In the genomic region with DNA sequence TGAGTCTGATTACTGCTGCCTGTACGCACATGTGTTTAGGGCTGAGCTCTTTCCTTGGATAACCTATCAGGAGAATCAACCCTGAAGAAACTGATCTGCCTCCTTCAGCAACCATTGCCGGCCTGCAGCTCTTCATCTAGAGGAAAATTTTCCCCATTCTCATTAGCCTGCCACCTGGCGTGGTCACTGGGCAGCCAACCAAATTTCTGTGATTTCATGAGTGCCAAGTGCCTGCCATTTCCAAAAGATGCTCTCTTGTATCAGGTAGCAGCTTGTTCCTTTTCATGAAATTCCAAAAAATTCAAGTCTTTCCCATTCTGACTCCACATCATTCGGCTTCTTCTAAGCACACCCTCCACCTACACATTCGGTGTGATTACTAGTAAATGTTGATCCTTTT, we compare ENCODE assay signal across 31 mouse cellular contexts. TPM values are rescaled to one million over a fixed set of nuclear protein-coding genes. Genes with fewer than 3 reads are reported as not detected.
DNase-seq lines count a peak whose midpoint lies in the region; ATAC-seq and TF ChIP-seq lines count a peak whose summit lies in the region.
"Had no signal": no experiment of that assay in that cellular context is flagged by ENCODE, and none has a peak within 500 bp of the region (broad histone marks: within the 10 kb centered on the region; RNA-seq: fewer than 3 reads in every experiment).

No protein-coding gene starts in this region.

- no peaks in the 10 kb centered on the region for H3K36me3 ChIP-seq in hindbrain, postnatal 0 days (ENCODE audit: insufficient read depth, low read length)
- no peaks in the 10 kb centered on the region for H3K36me3 ChIP-seq in hindbrain, embryonic 13.5 days
- no peaks in the 10 kb centered on the region for H3K36me3 ChIP-seq in hindbrain, embryonic 11.5 days (ENCODE audit: control insufficient read depth, insufficient read depth, low read length)
- H3K36me3 ChIP-seq: G1E; heart, embryonic 12.5 days; hindbrain, embryonic 15.5 days; intestine, embryonic 15.5 days; neural tube, embryonic 12.5 days had no signal

- no peaks in the 10 kb centered on the region for H3K4me1 ChIP-seq in hindbrain, postnatal 0 days (ENCODE audit: insufficient read depth, low read length)
- H3K4me1 ChIP-seq in hindbrain, embryonic 13.5 days (replicated peaks) = no peaks in the 10 kb centered on the region
- no peaks in the 10 kb centered on the region for H3K4me1 ChIP-seq in hindbrain, embryonic 11.5 days (replicated peaks; ENCODE audit: control insufficient read depth, insufficient read depth, low read length)
- H3K4me1 ChIP-seq: heart, embryonic 12.5 days; hindbrain, embryonic 15.5 days; intestine, embryonic 15.5 days; neural tube, embryonic 12.5 days had no signal

- TF ChIP-seq CTCF in hindbrain, postnatal 0 days (IDR thresholded peaks at IDR 0.05; ENCODE audit: low read depth) = no peak

- DNase-seq in hindbrain, postnatal 0 days (ENCODE audit: low spot score) = peak; percentile 34
- DNase-seq in cerebellum, adult 11 months = peak; percentile 18
- DNase-seq in cerebellum, adult 9-10 months = peak; percentile 47
- DNase-seq in cerebellum, postnatal 36 days = peak; percentile 55 to 63
- no peak for DNase-seq in gastrocnemius, postnatal 14 days
- DNase-seq in hindbrain, embryonic 11.5 days (ENCODE audit: low spot score) = no peak
- DNase-seq: adrenal gland, adult 8-10 months; gastrocnemius, postnatal 36 days; heart, adult 18-20 months; heart, postnatal 4 days; kidney, adult 8-10 months; kidney, postnatal 10 days; layer of hippocampus, postnatal 36 days; liver; lung, adult 2 months; lung, postnatal 10 days; midbrain, embryonic 14.5 days; right cerebral cortex, postnatal 4 days; thymus, adult 2 months; thymus, postnatal 36 days had no signal

- no peaks in the 10 kb centered on the region for H3K27me3 ChIP-seq in hindbrain, postnatal 0 days (ENCODE audit: insufficient read depth, low read length)
- H3K27me3 ChIP-seq in hindbrain, embryonic 13.5 days = no peaks in the 10 kb centered on the region
- no peaks in the 10 kb centered on the region for H3K27me3 ChIP-seq in hindbrain, embryonic 11.5 days (ENCODE audit: control insufficient read depth, insufficient read depth, low read length)
- H3K27me3 ChIP-seq: heart, embryonic 12.5 days; hindbrain, embryonic 15.5 days; intestine, embryonic 15.5 days; neural tube, embryonic 12.5 days had no signal

- intact Hi-C loops in gastrocnemius, postnatal 14 days (cut with DNase I; ENCODE audit: low total_unique reads) = no loop called here

- no peak overlapping the region for H3K27ac ChIP-seq in hindbrain, postnatal 0 days
- no peak overlapping the region for H3K27ac ChIP-seq in hindbrain, embryonic 13.5 days
- H3K27ac ChIP-seq in hindbrain, embryonic 11.5 days (ENCODE audit: low read depth, low read length) = no peak overlapping the region
- H3K27ac ChIP-seq: hindbrain, embryonic 15.5 days; intestine, embryonic 15.5 days; liver, embryonic 14.5 days; macrophage; neural tube, embryonic 12.5 days had no signal

- H3K9ac ChIP-seq in hindbrain, postnatal 0 days (replicated peaks; ENCODE audit: low read length) = no peak overlapping the region
- no peak overlapping the region for H3K9ac ChIP-seq in hindbrain, embryonic 13.5 days
- no peak overlapping the region for H3K9ac ChIP-seq in hindbrain, embryonic 11.5 days (ENCODE audit: low read depth, low read length)
- H3K9ac ChIP-seq: heart, embryonic 12.5 days; hindbrain, embryonic 15.5 days; intestine, embryonic 15.5 days; liver, embryonic 14.5 days; neural tube, embryonic 12.5 days had no signal

- no peak overlapping the region for H3K4me2 ChIP-seq in hindbrain, postnatal 0 days (ENCODE audit: low read depth, low read length)
- no peak overlapping the region for H3K4me2 ChIP-seq in hindbrain, embryonic 13.5 days
- no peak overlapping the region for H3K4me2 ChIP-seq in hindbrain, embryonic 11.5 days (replicated peaks; ENCODE audit: low read depth, low read length)
- H3K4me2 ChIP-seq: heart, embryonic 12.5 days; hindbrain, embryonic 15.5 days; intestine, embryonic 15.5 days; neural tube, embryonic 12.5 days had no signal

- H3K9me3 ChIP-seq in hindbrain, postnatal 0 days (ENCODE audit: low read length) = no peaks in the 10 kb centered on the region
- no peaks in the 10 kb centered on the region for H3K9me3 ChIP-seq in hindbrain, embryonic 13.5 days
- H3K9me3 ChIP-seq in hindbrain, embryonic 11.5 days (ENCODE audit: control insufficient read depth, low read length) = no peaks in the 10 kb centered on the region
- H3K9me3 ChIP-seq: heart, embryonic 12.5 days; intestine, embryonic 15.5 days had no signal

- no peak overlapping the region for H3K4me3 ChIP-seq in hindbrain, postnatal 0 days (ENCODE audit: low read length)
- no peak overlapping the region for H3K4me3 ChIP-seq in hindbrain, embryonic 13.5 days
- H3K4me3 ChIP-seq in hindbrain, embryonic 11.5 days (ENCODE audit: low read depth, low read length) = no peak overlapping the region
- H3K4me3 ChIP-seq: erythroblast, embryonic 14.5 days; heart, embryonic 12.5 days; hindbrain, embryonic 15.5 days; intestine, embryonic 15.5 days; neural tube, embryonic 12.5 days had no signal

- ATAC-seq in hindbrain, postnatal 0 days = no peak
- ATAC-seq in hindbrain, embryonic 13.5 days (ENCODE audit: low FRiP score) = no peak
- ATAC-seq in hindbrain, embryonic 11.5 days (ENCODE audit: low FRiP score) = no peak
- ATAC-seq: intestine, embryonic 15.5 days had no signal

- 73% methylated on average over 5 of the region's 5 CpGs for WGBS in hindbrain, postnatal 0 days
- 90% methylated on average over 5 of the region's 5 CpGs for WGBS in hindbrain, embryonic 13.5 days
- 90% methylated on average over 5 of the region's 5 CpGs for WGBS in hindbrain, embryonic 11.5 days

RNA-seq across cellular contexts. Expression of gene Bmp3, which starts 46.7 kb away (rescaled TPM):
- 4.8 and 8.4 TPM in 2 replicates for total RNA-seq in hindbrain, postnatal 0 days (2014; rRNA removed)
- polyA plus RNA-seq in hindbrain, postnatal 0 days (2015; fragmentation: Nextera tagmentation; extraction: Ambion mirVana) = 1.1 and 1.6 TPM in 2 replicates
- 1.1 and 1.6 TPM in 2 replicates for polyA plus RNA-seq in hindbrain, embryonic 13.5 days (2015; fragmentation: Nextera tagmentation; extraction: Ambion mirVana)
- 1 to 10 TPM; 1.6 to 2.4 TPM for total RNA-seq in gastrocnemius, postnatal 14 days (2021)
- polyA plus RNA-seq in hindbrain, embryonic 11.5 days (2014; fragmentation: Nextera tagmentation; extraction: Ambion mirVana) = 1.3 and 2.1 TPM in 2 replicates
- total RNA-seq: common myeloid progenitor, adult 5-6 weeks; megakaryocyte-erythroid progenitor cell, adult 5-6 weeks had no signal
- polyA plus RNA-seq: erythroblast, embryonic 14.5 days; G1E; macrophage had no signal

Comparison
In these comparisons a context has a peak if more than half of its experiments do, and no peak if none do; other contexts are left out.
1. DNase-seq: peak in hindbrain, postnatal 0 days (single experiment), cerebellum, adult 11 months (single experiment), cerebellum, adult 9-10 months (single experiment) and cerebellum, postnatal 36 days (2 of 2); none in gastrocnemius, postnatal 14 days (single experiment) and hindbrain, embryonic 11.5 days (single experiment).